Mouse (Mus musculus) limb, embryonic 12.5 days (tissue): Measurements from ENCODE around the gene Srrt. TPM values are rescaled to one million over a fixed set of nuclear protein-coding genes. Genes with fewer than 3 reads are reported as not detected.
A peak's percentile ranks its signal among the peaks of the same experiment; 100 is the strongest.

Experiments
- ATAC-seq: fragments of 200-750 bp; cut with Nextera tagmentation; 2 replicates; pipeline ENCODE4 v1.8.0; 2017; ENCODE audit warnings: low read depth, moderate TSS enrichment; ENCODE audit not compliant: insufficient number of reproducible peaks, insufficient read depth, low FRiP score, low TSS enrichment
- H3K27ac ChIP-seq: fragments of 300-500 bp; sonication (generic); 2 replicates; pipeline ENCODE4 v1.5.1; 2016; ENCODE audit warnings: mild to moderate bottlenecking, moderate library complexity
- H3K27me3 ChIP-seq: fragments of 300-500 bp; sonication (generic); 2 replicates; pipeline ENCODE4 v1.6.1; 2016; ENCODE audit warnings: mild to moderate bottlenecking, moderate library complexity
- H3K36me3 ChIP-seq: fragments of 300-500 bp; sonication (generic); 2 replicates; pipeline ENCODE4 v1.6.1; 2016; ENCODE audit warnings: mild to moderate bottlenecking, moderate library complexity
- H3K4me1 ChIP-seq: fragments of 300-500 bp; sonication (generic); replicated peaks from 2 replicates; pipeline ENCODE4 v1.6.1; 2016
- H3K4me2 ChIP-seq: fragments of 300-500 bp; sonication (generic); 2 replicates; pipeline ENCODE4 v1.6.1; 2016; ENCODE audit warnings: mild to moderate bottlenecking, moderate library complexity
- H3K4me3 ChIP-seq: fragments of 300-500 bp; sonication (generic); replicated peaks from 2 replicates; pipeline ENCODE4 v1.5.1; 2016; ENCODE audit warnings: mild to moderate bottlenecking
- H3K9ac ChIP-seq: fragments of 300-500 bp; sonication (generic); replicated peaks from 2 replicates; pipeline ENCODE4 v1.6.1; 2016; ENCODE audit warnings: mild to moderate bottlenecking, moderate library complexity
- H3K9me3 ChIP-seq: fragments of 300-500 bp; sonication (generic); 2 replicates; pipeline ENCODE4 v1.6.1; 2016; ENCODE audit warnings: mild to moderate bottlenecking, moderate library complexity
- WGBS: fragments of 180-500 bp; shearing (Covaris S2); methylation state at CpG from one replicate; pipeline ENCODE4 v1.1.7; 2016; 5-methylcytosine and 5-hydroxymethylcytosine counted together
- polyA plus RNA-seq: library from polyadenylated mRNA; unstranded; fragments of >200 nt; fragmentation: Nextera tagmentation; extraction: Ambion mirVana; gene quantifications from 2 replicates; pipeline ENCODE4 v1.2.1, GENCODE M21; 2016

Srrt gene
- 182 and 185 TPM in 2 replicates for polyA plus RNA-seq

GRCm38 (mm10) chr5:137307071-137307912 is at the start of gene Srrt:
TSS of gene Srrt (minus strand) at chr5:137307674.
- ATAC-seq: peak; percentile 69
- Histone ChIP-seq H3K36me3 (peaks cover 77% of the 10 kb centered on the region), H3K27ac (peak within 1 kb of the TSS; percentile 93), H3K4me3 (peak within 1 kb of the TSS; percentile 95), H3K9ac (peak within 1 kb of the TSS; percentile 97), H3K27me3 (no peaks in the 10 kb centered on the region), H3K4me2 (peak within 1 kb of the TSS; percentile 67), H3K9me3 (0 out of 2 replicates have a peak, but pooled peaks cover 7% of the 10 kb centered on the region), H3K4me1 (peaks cover 43% of the 10 kb centered on the region)
- under 1% methylated on average over 59 of the region's 72 CpGs for WGBS

GRCm38 (mm10) chr5:137354091-137354490 is 46.6 kb upstream of the Srrt start:
- no peak overlapping the region for H3K27ac ChIP-seq
- no peak overlapping the region for H3K4me3 ChIP-seq
- no peaks in the 10 kb centered on the region for H3K27me3 ChIP-seq
- H3K4me2 ChIP-seq: peak overlapping the region; percentile 92; the same call in 1 of the 2 replicates
- H3K9ac ChIP-seq: 0 out of 2 replicates have a peak overlapping the region, but pooled peaks have one; percentile 27
- no peak for ATAC-seq
- peaks cover 39% of the 10 kb centered on the region for H3K4me1 ChIP-seq
- no peaks in the 10 kb centered on the region for H3K9me3 ChIP-seq
- H3K36me3 ChIP-seq: peaks cover 56% of the 10 kb centered on the region
- 86% methylated on average over 17 of the region's 17 CpGs for WGBS

GRCm38 (mm10) chr5:137352011-137352975 is 44.8 kb upstream of the Srrt start:
- WGBS: 2% methylated on average over 16 of the region's 16 CpGs
- Histone ChIP-seq H3K27ac (peak overlapping the region; percentile 99), H3K9me3 (no peaks in the 10 kb centered on the region), H3K4me2 (peak overlapping the region; percentile 92), H3K36me3 (peaks cover 38% of the 10 kb centered on the region), H3K4me1 (peaks cover 55% of the 10 kb centered on the region), H3K4me3 (peak overlapping the region; percentile 89), H3K9ac (peak overlapping the region; percentile 97), H3K27me3 (no peaks in the 10 kb centered on the region; the same call in 1 of the 2 replicates)
- no peak for ATAC-seq

- peak overlapping the region; percentile 92 for H3K4me2 ChIP-seq
- peak overlapping the region; percentile 89 for H3K4me3 ChIP-seq
- H3K27ac ChIP-seq: peak overlapping the region; percentile 99
- ATAC-seq: no peak
- H3K36me3 ChIP-seq: peaks cover 31% of the 10 kb centered on the region
- H3K9me3 ChIP-seq: no peaks in the 10 kb centered on the region
- WGBS: 1% methylated on average over 4 of the region's 4 CpGs
- H3K27me3 ChIP-seq: no peaks in the 10 kb centered on the region; the same call in 1 of the 2 replicates
- H3K9ac ChIP-seq: peak overlapping the region; percentile 97
- peaks cover 62% of the 10 kb centered on the region for H3K4me1 ChIP-seq
Observed at GRCm38 (mm10) chr5:137351394-137351793, 43.9 kb upstream of the Srrt start.

GRCm38 (mm10) chr5:137351058-137351380 is 43.5 kb upstream of the Srrt start:
- no peaks in the 10 kb centered on the region for H3K9me3 ChIP-seq
- H3K4me1 ChIP-seq: peaks cover 64% of the 10 kb centered on the region
- ATAC-seq: no peak
- H3K9ac ChIP-seq: peak overlapping the region; percentile 97
- peak overlapping the region; percentile 99 for H3K27ac ChIP-seq
- WGBS: 1% methylated on average over 8 of the region's 8 CpGs
- peak overlapping the region; percentile 92 for H3K4me2 ChIP-seq
- H3K27me3 ChIP-seq: no peaks in the 10 kb centered on the region; the same call in 1 of the 2 replicates
- peak overlapping the region; percentile 89 for H3K4me3 ChIP-seq
- H3K36me3 ChIP-seq: peaks cover 27% of the 10 kb centered on the region

GRCm38 (mm10) chr5:137350205-137351057 is 43.0 kb upstream of the Srrt start:
- H3K27ac ChIP-seq: peak overlapping the region; percentile 99
- H3K27me3 ChIP-seq: no peaks in the 10 kb centered on the region; the same call in 1 of the 2 replicates
- H3K9me3 ChIP-seq: no peaks in the 10 kb centered on the region
- peak overlapping the region; percentile 97 for H3K9ac ChIP-seq
- under 1% methylated on average over 55 of the region's 55 CpGs for WGBS
- H3K4me3 ChIP-seq: peak overlapping the region; percentile 89
- H3K4me2 ChIP-seq: peak overlapping the region; percentile 92
- H3K36me3 ChIP-seq: peaks cover 21% of the 10 kb centered on the region
- H3K4me1 ChIP-seq: peaks cover 70% of the 10 kb centered on the region
- ATAC-seq: peak; percentile 58

- peak within 1 kb of the TSS; percentile 92 for H3K4me2 ChIP-seq
- under 1% methylated on average over 31 of the region's 32 CpGs for WGBS
- H3K9ac ChIP-seq: peak within 1 kb of the TSS; percentile 97
- peaks cover 67% of the 10 kb centered on the region for H3K4me1 ChIP-seq
- no peaks in the 10 kb centered on the region; the same call in 1 of the 2 replicates for H3K27me3 ChIP-seq
- no peaks in the 10 kb centered on the region for H3K9me3 ChIP-seq
- peak within 1 kb of the TSS; percentile 89 for H3K4me3 ChIP-seq
- ATAC-seq: peak; percentile 95
- peaks cover 13% of the 10 kb centered on the region for H3K36me3 ChIP-seq
- H3K27ac ChIP-seq: peak within 1 kb of the TSS; percentile 99
Observed at GRCm38 (mm10) chr5:137349384-137350204, 42.1 kb upstream of the Srrt start, which contains the start of gene Ephb4. TSS of gene Ephb4 (plus strand) at chr5:137350109.

GRCm38 (mm10) chr5:137348482-137349383 is 41.3 kb upstream of the Srrt start:
- no peak for ATAC-seq
- H3K27me3 ChIP-seq: no peaks in the 10 kb centered on the region; the same call in 1 of the 2 replicates
- H3K27ac ChIP-seq: peak overlapping the region; percentile 99
- WGBS: under 1% methylated on average over 33 of the region's 33 CpGs
- H3K4me1 ChIP-seq: peaks cover 60% of the 10 kb centered on the region
- peak overlapping the region; percentile 92 for H3K4me2 ChIP-seq
- no peaks in the 10 kb centered on the region for H3K9me3 ChIP-seq
- peak overlapping the region; percentile 89 for H3K4me3 ChIP-seq
- peak overlapping the region; percentile 97 for H3K9ac ChIP-seq
- H3K36me3 ChIP-seq: peaks cover 4% of the 10 kb centered on the region

- Histone ChIP-seq H3K27me3 (no peaks in the 10 kb centered on the region; the same call in 1 of the 2 replicates), H3K4me1 (peaks cover 53% of the 10 kb centered on the region), H3K4me3 (no peak overlapping the region), H3K27ac (peak overlapping the region; percentile 99; the same call in 1 of the 2 replicates), H3K36me3 (no peaks in the 10 kb centered on the region), H3K4me2 (peak overlapping the region; percentile 92; the same call in 1 of the 2 replicates), H3K9ac (no peak overlapping the region), H3K9me3 (no peaks in the 10 kb centered on the region)
- ATAC-seq: no peak
- WGBS: 17% methylated on average over 7 of the region's 7 CpGs
Observed at GRCm38 (mm10) chr5:137347856-137348255, 40.4 kb upstream of the Srrt start.
